Mouse (Mus musculus): ENCODE measurements at regions not wholly inside any gene's neighbourhood (a gene's known extent, or its start where the extent isn't known, plus 50 kb on each side); places are given as distances from the start of the nearest gene placed in this dataset.

- TF ChIP-seq TAL1 (conservative IDR thresholded peaks at IDR 0.05; ENCODE audit: low read depth, low read length) (no peak), CTCF (IDR thresholded peaks at IDR 0.05; ENCODE audit: low read depth, low read length) (no peak), POLR2AphosphoS5 (IDR thresholded peaks at IDR 0.05; ENCODE audit: insufficient replicate concordance, low read depth, low read length) (no peak)
Measured at GRCm38 (mm10) chr3:81782081-81782480, 150.3 kb upstream of the Ctso start.
